Mouse (Mus musculus): ENCODE data around the gene Lcp2. TPM values are rescaled to one million over a fixed set of nuclear protein-coding genes. Genes with fewer than 3 reads are reported as not detected.

Gene Lcp2
- polyA plus RNA-seq, 1 experiment, result 3.7 TPM

- TF ChIP-seq GATA1 (IDR thresholded peaks at IDR 0.05; ENCODE audit: low read length), result no peak
These were observed 12.7 kb upstream of the Lcp2 start for GRCm38 (mm10) chr11:34034008-34034505.

- no peak for TF ChIP-seq GATA1 (IDR thresholded peaks at IDR 0.05; ENCODE audit: low read length)
These were observed 11.9 kb upstream of the Lcp2 start for GRCm38 (mm10) chr11:34034794-34035193.

GRCm38 (mm10) chr11:34035909-34036658, 10.6 kb upstream of the Lcp2 start:
- no peak for TF ChIP-seq GATA1 (IDR thresholded peaks at IDR 0.05; ENCODE audit: low read length)

GRCm38 (mm10) chr11:34040061-34040460, 6.7 kb upstream of the Lcp2 start:
- no peak for TF ChIP-seq GATA1 (IDR thresholded peaks at IDR 0.05; ENCODE audit: low read length)

GRCm38 (mm10) chr11:34042808-34043207, 3.9 kb upstream of the Lcp2 start:
- no peak for TF ChIP-seq GATA1 (IDR thresholded peaks at IDR 0.05; ENCODE audit: low read length)

- TF ChIP-seq GATA1 (IDR thresholded peaks at IDR 0.05; ENCODE audit: low read length), result no peak
These were observed 820 bp downstream of the Lcp2 start for GRCm38 (mm10) chr11:34047542-34047937.

GRCm38 (mm10) chr11:34048375-34049124, 1.8 kb downstream of the Lcp2 start:
- no peak for TF ChIP-seq GATA1 (IDR thresholded peaks at IDR 0.05; ENCODE audit: low read length)

- no peak for TF ChIP-seq GATA1 (IDR thresholded peaks at IDR 0.05; ENCODE audit: low read length)
These were observed 2.3 kb downstream of the Lcp2 start for GRCm38 (mm10) chr11:34049125-34049379.

- no peak for TF ChIP-seq GATA1 (IDR thresholded peaks at IDR 0.05; ENCODE audit: low read length)
These were observed 3.3 kb downstream of the Lcp2 start for GRCm38 (mm10) chr11:34050063-34050462.

- TF ChIP-seq GATA1 (IDR thresholded peaks at IDR 0.05; ENCODE audit: low read length), result no peak
These were observed 3.9 kb downstream of the Lcp2 start for GRCm38 (mm10) chr11:34050643-34051042.

GRCm38 (mm10) chr11:34053031-34053818, 6.5 kb downstream of the Lcp2 start:
- no peak for TF ChIP-seq GATA1 (IDR thresholded peaks at IDR 0.05; ENCODE audit: low read length)

- no peak for TF ChIP-seq GATA1 (IDR thresholded peaks at IDR 0.05; ENCODE audit: low read length)
These were observed 7.5 kb downstream of the Lcp2 start for GRCm38 (mm10) chr11:34054031-34054727.

GRCm38 (mm10) chr11:34056715-34057114, 10.0 kb downstream of the Lcp2 start:
- no peak for TF ChIP-seq GATA1 (IDR thresholded peaks at IDR 0.05; ENCODE audit: low read length)

- peak; percentile 39 for TF ChIP-seq GATA1 (IDR thresholded peaks at IDR 0.05; ENCODE audit: low read length)
These were observed 11.6 kb downstream of the Lcp2 start for GRCm38 (mm10) chr11:34058332-34058731.

GRCm38 (mm10) chr11:34058960-34059359, 12.2 kb downstream of the Lcp2 start:
- no peak for TF ChIP-seq GATA1 (IDR thresholded peaks at IDR 0.05; ENCODE audit: low read length)

Measured in G1E-ER4 (cell line).